Mouse (Mus musculus) intestine, embryonic 14.5 days (tissue): ENCODE measurements around the gene Psma3. TPM values are rescaled to one million over a fixed set of nuclear protein-coding genes. Genes with fewer than 3 reads are reported as not detected.
A peak's percentile ranks its signal among the peaks of the same experiment; 100 is the strongest.

Experiments used
- ATAC-seq: fragments of 200-750 bp; cut with Nextera tagmentation; replicated peaks from 2 replicates; pipeline ENCODE4 v1.8.0; 2017; ENCODE audit warnings: low read depth, moderate number of reproducible peaks, moderate TSS enrichment, moderate library complexity; ENCODE audit not compliant: low FRiP score, low TSS enrichment
- DNase-seq: peaks from one replicate; pipeline ENCODE4 v3.0.0-alpha.2; 2018; ENCODE audit warnings: low spot score
- H3K27ac ChIP-seq: fragments of 300-500 bp; sonication (generic); 2 replicates; pipeline ENCODE4 v1.5.1; 2014; ENCODE audit warnings: low read depth, mild to moderate bottlenecking, control low read depth
- H3K27me3 ChIP-seq: fragments of 300-500 bp; sonication (generic); replicated peaks from 2 replicates; pipeline ENCODE4 v1.6.1; 2014; ENCODE audit warnings: low read length, control low read depth; ENCODE audit not compliant: control insufficient read depth, insufficient read depth
- H3K36me3 ChIP-seq: fragments of 300-500 bp; sonication (generic); 2 replicates; pipeline ENCODE4 v1.6.1; 2014; ENCODE audit warnings: low read length, control low read depth; ENCODE audit not compliant: control insufficient read depth, insufficient read depth
- H3K4me1 ChIP-seq: fragments of 300-500 bp; sonication (generic); replicated peaks from 2 replicates; pipeline ENCODE4 v1.6.1; 2014; ENCODE audit warnings: low read length, control low read depth, mixed read lengths; ENCODE audit not compliant: control insufficient read depth, insufficient read depth
- H3K4me2 ChIP-seq: fragments of 300-500 bp; sonication (generic); 2 replicates; pipeline ENCODE4 v1.6.1; 2014; ENCODE audit warnings: low read length
- H3K4me3 ChIP-seq: fragments of 300-500 bp; sonication (generic); 2 replicates; pipeline ENCODE4 v1.5.1; 2014; ENCODE audit warnings: low read depth, low read length, control low read depth, mixed read lengths
- H3K9ac ChIP-seq: fragments of 300-500 bp; sonication (generic); 2 replicates; pipeline ENCODE4 v1.6.1; 2014; ENCODE audit warnings: mild to moderate bottlenecking, low read length
- H3K9me3 ChIP-seq: fragments of 300-500 bp; sonication (generic); 2 replicates; pipeline ENCODE4 v1.6.1; 2016; ENCODE audit warnings: low read length, control low read depth; ENCODE audit not compliant: control insufficient read depth
- WGBS: fragments of 180-500 bp; shearing (Covaris S2); extraction: QIAGEN DNeasy Blood & Tissue Kit; methylation state at CpG from one replicate; pipeline ENCODE4 v1.1.7; 2014; 5-methylcytosine and 5-hydroxymethylcytosine counted together
- polyA plus RNA-seq: library from polyadenylated mRNA; unstranded; fragments of >200 nt; fragmentation: Nextera tagmentation; extraction: Ambion mirVana; gene quantifications from 2 replicates; pipeline ENCODE4 v1.2.1, GENCODE M21; 2014

Gene Psma3
- polyA plus RNA-seq, 1 experiment from 2014 or later = 593 TPM

GRCm38 (mm10) chr12:70967581-70967980 lies 6.8 kb upstream of the Psma3 start:
- DNase-seq = no peak
- Histone ChIP-seq H3K4me3 (peak overlapping the region; percentile 63), H3K27ac (peak overlapping the region; percentile 97), H3K4me2 (peak overlapping the region; percentile 60), H3K36me3 (peaks cover 12% of the 10 kb centered on the region), H3K27me3 (no peaks in the 10 kb centered on the region), H3K4me1 (no peaks in the 10 kb centered on the region; the same call in 1 of the 2 replicates), H3K9ac (peak overlapping the region; percentile 80), H3K9me3 (no peaks in the 10 kb centered on the region)
- WGBS = 27% methylated on average over 8 of the region's 8 CpGs
- no peak; the same call in 1 of the 2 replicates for ATAC-seq

GRCm38 (mm10) chr12:70968141-70968790 lies 6.2 kb upstream of the Psma3 start:
- H3K4me1 ChIP-seq = no peaks in the 10 kb centered on the region; the same call in 1 of the 2 replicates
- H3K27me3 ChIP-seq = no peaks in the 10 kb centered on the region
- H3K36me3 ChIP-seq = peaks cover 8% of the 10 kb centered on the region
- peak overlapping the region; percentile 63 for H3K4me3 ChIP-seq
- no peaks in the 10 kb centered on the region for H3K9me3 ChIP-seq
- peak; percentile 91 for DNase-seq
- peak overlapping the region; percentile 80 for H3K9ac ChIP-seq
- H3K27ac ChIP-seq = peak overlapping the region; percentile 97
- ATAC-seq = peak; percentile 88
- WGBS = under 1% methylated on average over 35 of the region's 35 CpGs
- peak overlapping the region; percentile 60 for H3K4me2 ChIP-seq

- Histone ChIP-seq H3K9ac (peak overlapping the region; percentile 80), H3K27ac (peak overlapping the region; percentile 97), H3K27me3 (no peaks in the 10 kb centered on the region), H3K4me2 (peak overlapping the region; percentile 60), H3K4me1 (no peaks in the 10 kb centered on the region; the same call in 1 of the 2 replicates), H3K9me3 (no peaks in the 10 kb centered on the region), H3K4me3 (peak overlapping the region; percentile 63), H3K36me3 (peaks cover 3% of the 10 kb centered on the region)
- ATAC-seq (peak; percentile 74), DNase-seq (peak; percentile 97)
- under 1% methylated on average over 15 of the region's 15 CpGs for WGBS
These were observed 5.6 kb upstream of the Psma3 start for GRCm38 (mm10) chr12:70968791-70969307.

- H3K4me1 ChIP-seq = no peaks in the 10 kb centered on the region; the same call in 1 of the 2 replicates
- DNase-seq (peak; percentile 81), ATAC-seq (no peak)
- H3K27me3 ChIP-seq = no peaks in the 10 kb centered on the region
- 0 out of 2 replicates have a peak overlapping the region, but pooled peaks have one; percentile 22 for H3K27ac ChIP-seq
- H3K36me3 ChIP-seq = no peaks in the 10 kb centered on the region
- 7% methylated on average over 17 of the region's 17 CpGs for WGBS
- peak overlapping the region; percentile 46 for H3K9ac ChIP-seq
- H3K4me3 ChIP-seq = peak overlapping the region; percentile 63
- H3K4me2 ChIP-seq = peak overlapping the region; percentile 63
- no peaks in the 10 kb centered on the region for H3K9me3 ChIP-seq
These were observed 4.8 kb upstream of the Psma3 start for GRCm38 (mm10) chr12:70969485-70970184.

- Histone ChIP-seq H3K27ac (no peak overlapping the region), H3K36me3 (peaks cover 7% of the 10 kb centered on the region), H3K9ac (no peak overlapping the region), H3K4me3 (peak overlapping the region; percentile 99; the same call in 1 of the 2 replicates), H3K4me1 (peaks cover 12% of the 10 kb centered on the region), H3K4me2 (peak overlapping the region; percentile 38), H3K27me3 (no peaks in the 10 kb centered on the region), H3K9me3 (no peaks in the 10 kb centered on the region)
- WGBS = 84% methylated on average over 4 of the region's 4 CpGs
- DNase-seq = peak; percentile 58
- no peak for ATAC-seq
These were observed 590 bp upstream of the Psma3 start for GRCm38 (mm10) chr12:70973831-70974230.

GRCm38 (mm10) chr12:70975406-70975805 lies 985 bp downstream of the Psma3 start:
- peak overlapping the region; percentile 97 for H3K9ac ChIP-seq
- DNase-seq = peak; percentile 63

GRCm38 (mm10) chr12:70975891-70976290 lies 1.5 kb downstream of the Psma3 start:
- no peak overlapping the region for H3K27ac ChIP-seq
- H3K9me3 ChIP-seq = no peaks in the 10 kb centered on the region
- DNase-seq = no peak
- H3K4me3 ChIP-seq = peak overlapping the region; percentile 99
- peaks cover 12% of the 10 kb centered on the region for H3K4me1 ChIP-seq
- no peak for ATAC-seq
- 68% methylated on average over 3 of the region's 3 CpGs for WGBS
- peaks cover 27% of the 10 kb centered on the region for H3K36me3 ChIP-seq
- peak overlapping the region; percentile 69 for H3K4me2 ChIP-seq
- no peaks in the 10 kb centered on the region for H3K27me3 ChIP-seq
- H3K9ac ChIP-seq = peak overlapping the region; percentile 97

More at GRCm38 (mm10) chr12:70975406-70975805, 985 bp downstream of the Psma3 start:
- no peak for ATAC-seq
- H3K9me3 ChIP-seq = no peaks in the 10 kb centered on the region
- H3K4me1 ChIP-seq = peaks cover 12% of the 10 kb centered on the region
- no peaks in the 10 kb centered on the region for H3K27me3 ChIP-seq
- 15% methylated on average over 10 of the region's 10 CpGs for WGBS
- H3K27ac ChIP-seq = peak overlapping the region; percentile 97
- H3K4me2 ChIP-seq = peak overlapping the region; percentile 69
- H3K4me3 ChIP-seq = peak overlapping the region; percentile 99
- peaks cover 22% of the 10 kb centered on the region for H3K36me3 ChIP-seq

GRCm38 (mm10) chr12:70978345-70978744 lies 3.9 kb downstream of the Psma3 start:
- DNase-seq (no peak), ATAC-seq (no peak)
- Histone ChIP-seq H3K4me2 (no peak overlapping the region), H3K27me3 (no peaks in the 10 kb centered on the region), H3K9me3 (no peaks in the 10 kb centered on the region), H3K4me3 (no peak overlapping the region), H3K27ac (no peak overlapping the region), H3K36me3 (peaks cover 38% of the 10 kb centered on the region), H3K4me1 (peaks cover 12% of the 10 kb centered on the region), H3K9ac (no peak overlapping the region)
- 83% methylated on average over 7 of the region's 7 CpGs for WGBS
